Mouse (Mus musculus) ES-Bruce4 (cell line): ENCODE data around the gene Arl15.

Source experiments
- CTCF ChIP-seq: IDR thresholded peaks from one replicate; pipeline ENCODE4 v1.8.1; 2011; ENCODE audit warnings: low read depth, low read length
- EP300 ChIP-seq: IDR thresholded peaks from 2 replicates; pipeline ENCODE4 v1.6.1; 2011; ENCODE audit warnings: low read depth, low read length; ENCODE audit not compliant: insufficient read depth

GRCm38 (mm10) chr13:113981461-113982000 lies 187.2 kb downstream of the Arl15 start:
- TF ChIP-seq CTCF (no peak), EP300 (no peak)
